8 mouse cellular contexts compared by ENCODE assay signal in genomic region chr4:82399406-82400380, GRCm38 (mm10).
A peak's percentile ranks its signal among the peaks of the same experiment; 100 is the strongest.
DNase-seq lines count a peak whose midpoint lies in the region; ATAC-seq and TF ChIP-seq lines count a peak whose summit lies in the region.

No protein-coding gene starts in this region.

- peak overlapping the region; percentile 83 for H3K27ac ChIP-seq in gastrocnemius, adult 2 months
- H3K27ac ChIP-seq in hindbrain, embryonic 16.5 days (ENCODE audit: low read depth, low read length): peak overlapping the region; percentile 36; the same call in 1 of the 2 replicates
- H3K27ac ChIP-seq in lung, postnatal 0 days (ENCODE audit: low read length): peak overlapping the region; percentile 71

- WGBS in hindbrain, embryonic 16.5 days: 45% methylated on average over 11 of the region's 11 CpGs
- 31% methylated on average over 11 of the region's 11 CpGs for WGBS in lung, postnatal 0 days

- no peak for TF ChIP-seq CTCF in gastrocnemius, adult 2 months (IDR thresholded peaks at IDR 0.05)
- no peak for TF ChIP-seq CTCF in lung, postnatal 0 days (IDR thresholded peaks at IDR 0.05)

- intact Hi-C loops in left cerebral cortex, postnatal 4 days (cut with DNase I): loop anchor here (5.0 kb wide), 1 partner anchor 98 kb away; no protein-coding TSS in a partner anchor
- intact Hi-C loops in gastrocnemius, adult 2 months (cut with DNase I): loop anchor here (5.0 kb wide), 1 partner anchor 103 kb away; no protein-coding TSS in a partner anchor
- intact Hi-C loops in left cerebral cortex, postnatal 25 days (cut with DNase I): no loop called here

- H3K4me3 ChIP-seq in gastrocnemius, adult 2 months: peak overlapping the region; percentile 37
- no peak overlapping the region for H3K4me3 ChIP-seq in hindbrain, embryonic 16.5 days (ENCODE audit: low read length)
- H3K4me3 ChIP-seq in lung, postnatal 0 days (ENCODE audit: low read depth, low read length): no peak overlapping the region

- no peak overlapping the region for H3K9ac ChIP-seq in hindbrain, embryonic 16.5 days (ENCODE audit: low read depth, low read length)
- no peak overlapping the region for H3K9ac ChIP-seq in lung, postnatal 0 days (replicated peaks; ENCODE audit: low read depth)

- H3K4me1 ChIP-seq in hindbrain, embryonic 16.5 days (ENCODE audit: control insufficient read depth, insufficient read depth, low read depth, low read length): peaks cover 22% of the 10 kb centered on the region
- peaks cover 22% of the 10 kb centered on the region; the same call in 1 of the 2 replicates for H3K4me1 ChIP-seq in lung, postnatal 0 days (ENCODE audit: insufficient read depth, low read depth, low read length)

- no peaks in the 10 kb centered on the region for H3K9me3 ChIP-seq in hindbrain, embryonic 16.5 days (ENCODE audit: control insufficient read depth, low read length)
- no peaks in the 10 kb centered on the region for H3K9me3 ChIP-seq in lung, postnatal 0 days (ENCODE audit: low read length)

- peak; percentile 81 for ATAC-seq in hindbrain, embryonic 16.5 days
- peak; percentile 70 for ATAC-seq in lung, postnatal 0 days
- ATAC-seq in inflammation-experienced regulatory T-cells, adult 6 months: no peak

- H3K27me3 ChIP-seq in hindbrain, embryonic 16.5 days (replicated peaks; ENCODE audit: control insufficient read depth, insufficient read depth, low read length): no peaks in the 10 kb centered on the region
- H3K27me3 ChIP-seq in lung, postnatal 0 days (replicated peaks; ENCODE audit: insufficient read depth, low read length): no peaks in the 10 kb centered on the region

- peak; percentile 93 for DNase-seq in left cerebral cortex, postnatal 4 days
- DNase-seq in left cerebral cortex, adult 18-20 months (ENCODE audit: low spot score in 2 of 2): no peak
- peak; percentile 89 for DNase-seq in cerebellum, adult 11 months
- peak; percentile 86 for DNase-seq in gastrocnemius, adult 2 months
- DNase-seq in lung, postnatal 0 days (ENCODE audit: low spot score): peak; percentile 65
- DNase-seq in left cerebral cortex, postnatal 25 days (ENCODE audit: low spot score in 2 of 2): no peak

- TF ChIP-seq EP300 in lung, postnatal 0 days (IDR thresholded peaks at IDR 0.05): no peak

- H3K4me2 ChIP-seq in hindbrain, embryonic 16.5 days (ENCODE audit: low read length): no peak overlapping the region
- 0 out of 2 replicates have a peak overlapping the region, but pooled peaks have one; percentile 6 for H3K4me2 ChIP-seq in lung, postnatal 0 days (replicated peaks; ENCODE audit: low read depth, low read length)

- H3K36me3 ChIP-seq in hindbrain, embryonic 16.5 days (ENCODE audit: control insufficient read depth, insufficient read depth, low read length): no peaks in the 10 kb centered on the region
- H3K36me3 ChIP-seq in lung, postnatal 0 days (ENCODE audit: insufficient read depth, low read length): no peaks in the 10 kb centered on the region

Comparison
In these comparisons a context has a peak if more than half of its experiments do, and no peak if none do; other contexts are left out.
1. DNase-seq: peak in left cerebral cortex, postnatal 4 days (single experiment), cerebellum, adult 11 months (single experiment), gastrocnemius, adult 2 months (single experiment) and lung, postnatal 0 days (single experiment); none in left cerebral cortex, adult 18-20 months (0 of 2) and left cerebral cortex, postnatal 25 days (0 of 2).
2. Peak in every context shown above with its lines, with median percentiles within 50 percentile points of each other: H3K27ac ChIP-seq.